9 mouse cellular contexts compared by ENCODE assay signal in the genomic region with DNA sequence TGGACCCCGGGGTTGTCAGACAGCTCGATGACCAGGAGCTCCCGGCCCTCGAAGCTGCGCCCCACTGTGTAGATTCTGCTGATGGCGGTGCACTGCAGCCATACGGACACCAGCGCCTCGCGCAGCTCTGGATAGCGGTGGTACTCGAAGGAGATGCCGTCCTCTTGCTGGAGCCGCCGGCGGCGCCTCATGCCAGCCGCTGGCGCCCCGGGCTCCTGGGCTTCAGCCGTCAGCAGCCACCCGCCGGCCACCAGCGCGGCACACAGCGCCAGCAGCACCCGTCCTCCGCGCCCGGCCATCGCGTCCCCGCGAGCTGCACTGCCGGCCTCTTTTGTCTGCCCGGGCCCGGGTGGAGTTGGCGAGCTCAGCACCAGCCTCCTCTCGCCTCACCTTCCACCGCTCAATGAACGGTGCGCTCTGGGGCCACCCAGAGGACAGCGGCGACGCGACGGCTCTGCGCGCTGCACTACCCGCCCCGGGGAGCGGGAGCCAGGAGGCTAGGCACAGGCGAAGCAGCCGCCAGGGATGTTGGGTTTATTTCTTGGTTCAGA. TPM values are rescaled to one million over a fixed set of nuclear protein-coding genes. Genes with fewer than 3 reads are reported as not detected.
DNase-seq lines count a peak whose midpoint lies in the region; ATAC-seq and TF ChIP-seq lines count a peak whose summit lies in the region.
"Had no signal": no experiment of that assay in that cellular context is flagged by ENCODE, and none has a peak within 500 bp of the region (broad histone marks: within the 10 kb centered on the region; RNA-seq: fewer than 3 reads in every experiment).

A gene (minus strand): TSS at position 404 of the 551 bp plus-strand sequence.

- intact Hi-C loops in gastrocnemius, adult 2 months (cut with DNase I), result loop anchor here (1.0 to 2.0 kb wide), 2 partner anchors 74 to 248 kb away; no protein-coding TSS in a partner anchor

- H3K4me1 ChIP-seq in hindbrain, embryonic 14.5 days (replicated peaks; ENCODE audit: control insufficient read depth, insufficient read depth, low read length), result peaks cover 20% of the 10 kb centered on the region
- no peaks in the 10 kb centered on the region; the same call in 1 of the 2 replicates for H3K4me1 ChIP-seq in lung, embryonic 16.5 days (replicated peaks; ENCODE audit: control insufficient read depth, insufficient read depth, low read length)

- H3K9ac ChIP-seq in hindbrain, embryonic 14.5 days, result peak within 1 kb of the TSS; percentile 95
- peak within 1 kb of the TSS; percentile 61 for H3K9ac ChIP-seq in lung, embryonic 16.5 days (ENCODE audit: low read length)

- H3K27ac ChIP-seq in gastrocnemius, adult 2 months, result peak within 1 kb of the TSS; percentile 89
- peak within 1 kb of the TSS; percentile 98 for H3K27ac ChIP-seq in hindbrain, embryonic 14.5 days
- H3K27ac ChIP-seq in lung, embryonic 16.5 days (ENCODE audit: low read length), result no peak within 1 kb of the TSS
- H3K27ac ChIP-seq: macrophage had no signal

- H3K4me2 ChIP-seq in hindbrain, embryonic 14.5 days (replicated peaks), result peak within 1 kb of the TSS; percentile 53
- peak within 1 kb of the TSS; percentile 94 for H3K4me2 ChIP-seq in lung, embryonic 16.5 days (ENCODE audit: low read depth, low read length)

- TF ChIP-seq CTCF in gastrocnemius, adult 2 months (IDR thresholded peaks at IDR 0.05), result peak; percentile 78

- no peaks in the 10 kb centered on the region for H3K27me3 ChIP-seq in hindbrain, embryonic 14.5 days (ENCODE audit: control insufficient read depth, insufficient read depth, low read length)
- peaks cover 14% of the 10 kb centered on the region for H3K27me3 ChIP-seq in lung, embryonic 16.5 days (ENCODE audit: control insufficient read depth, insufficient read depth, low read depth, low read length)

- peak; percentile 94 for DNase-seq in ZHBTc4 (ENCODE audit: low read depth, low spot score)
- peak; percentile 75 to 87 for DNase-seq in cerebellum, postnatal 4 days (ENCODE audit: low spot score in 2 of 2)
- peak; percentile 91 for DNase-seq in gastrocnemius, adult 2 months
- peak; percentile 87 for DNase-seq in hindbrain, embryonic 14.5 days (ENCODE audit: low spot score)
- peak; percentile 89 to 91 for DNase-seq in layer of hippocampus, postnatal 14 days (ENCODE audit: low spot score in 2 of 2)
- DNase-seq in retina, adult 2 months (ENCODE audit: low read depth, low spot score), result peak; percentile 73
- DNase-seq in urinary bladder, adult 2 months (ENCODE audit: low spot score), result peak; percentile 81

- H3K9me3 ChIP-seq in hindbrain, embryonic 14.5 days (ENCODE audit: control insufficient read depth, low read length), result no peaks in the 10 kb centered on the region
- H3K9me3 ChIP-seq in lung, embryonic 16.5 days (ENCODE audit: control insufficient read depth, low read length), result no peaks in the 10 kb centered on the region

- H3K36me3 ChIP-seq in hindbrain, embryonic 14.5 days (replicated peaks; ENCODE audit: control insufficient read depth, insufficient read depth), result no peaks in the 10 kb centered on the region
- H3K36me3 ChIP-seq in lung, embryonic 16.5 days (ENCODE audit: control insufficient read depth, insufficient read depth, low read length), result no peaks in the 10 kb centered on the region

- H3K4me3 ChIP-seq in gastrocnemius, adult 2 months, result peak within 1 kb of the TSS; percentile 89
- H3K4me3 ChIP-seq in hindbrain, embryonic 14.5 days (replicated peaks; ENCODE audit: low read length), result peak within 1 kb of the TSS; percentile 73
- H3K4me3 ChIP-seq in lung, embryonic 16.5 days (ENCODE audit: low read length), result peak within 1 kb of the TSS; percentile 58

- peak; percentile 98 for ATAC-seq in hindbrain, embryonic 14.5 days (ENCODE audit: low FRiP score)
- ATAC-seq in lung, embryonic 16.5 days (ENCODE audit: low read depth), result peak; percentile 98

- under 1% methylated on average over 54 of the region's 54 CpGs for WGBS in hindbrain, embryonic 14.5 days
- WGBS in lung, embryonic 16.5 days, result under 1% methylated on average over 54 of the region's 54 CpGs

RNA-seq across cellular contexts. Expression of the gene that starts here (rescaled TPM):
- total RNA-seq in gastrocnemius, adult 2 months (2021), result 100 to 1,000 TPM; 196 to 239 TPM
- 752 and 837 TPM in 2 replicates for polyA plus RNA-seq in hindbrain, embryonic 14.5 days (2014; fragmentation: Nextera tagmentation; extraction: Ambion mirVana)
- total RNA-seq in layer of hippocampus, postnatal 14 days (2021), result 1,000 to 10,000 TPM; 3,147 to 3,263 TPM
- 48.4 and 49.1 TPM in 2 replicates for polyA plus RNA-seq in lung, embryonic 16.5 days (2015; fragmentation: Nextera tagmentation; extraction: Ambion mirVana)
- polyA plus RNA-seq in urinary bladder, adult 2 months (2012; rRNA removed), result 114 and 187 TPM in 2 replicates

Comparison
In these comparisons a context has a peak if more than half of its experiments do, and no peak if none do; other contexts are left out.
1. RNA of the gene that starts here (total RNA-seq): 3,147 to 3,263 TPM in layer of hippocampus, postnatal 14 days; 196 to 239 TPM in gastrocnemius, adult 2 months; every median in the first group is over 10 times any median in the second.
2. Peak in every context shown above with its lines, with median percentiles within 50 percentile points of each other: DNase-seq and H3K4me3 ChIP-seq.